Mouse (Mus musculus) ZHBTc4 (cell line): ENCODE measurements around the gene Eppin.
A peak's percentile ranks its signal among the peaks of the same experiment; 100 is the strongest.

ENCODE experiments used
- DNase-seq: peaks from one replicate; pipeline ENCODE4 v3.0.0-alpha.2; 2011; ENCODE audit warnings: low read depth, low spot score

The Eppin gene

GRCm38 (mm10) chr2:164560106-164560505 is 33.3 kb downstream of the Eppin start:
- no peak for DNase-seq

GRCm38 (mm10) chr2:164558991-164559645 is 34.3 kb downstream of the Eppin start:
- DNase-seq, result peak; percentile 69

- no peak for DNase-seq
Observed at GRCm38 (mm10) chr2:164558426-164558825, 35.0 kb downstream of the Eppin start.

- no peak for DNase-seq
Observed at GRCm38 (mm10) chr2:164551502-164551901, 41.9 kb downstream of the Eppin start.

GRCm38 (mm10) chr2:164550895-164551269 is 42.5 kb downstream of the Eppin start:
- DNase-seq, result no peak

- peak; percentile 40 for DNase-seq
Observed at GRCm38 (mm10) chr2:164549963-164550894, 43.2 kb downstream of the Eppin start.

- DNase-seq, result no peak
Observed at GRCm38 (mm10) chr2:164549338-164549737, 44.1 kb downstream of the Eppin start.

- DNase-seq, result no peak
Observed at GRCm38 (mm10) chr2:164544454-164545097, 48.8 kb downstream of the Eppin start.

GRCm38 (mm10) chr2:164543745-164544144 is 49.6 kb downstream of the Eppin start:
- DNase-seq, result no peak

GRCm38 (mm10) chr2:164542598-164542997 is 50.8 kb downstream of the Eppin start:
- DNase-seq, result no peak

GRCm38 (mm10) chr2:164542132-164542531 is 51.3 kb downstream of the Eppin start:
- no peak for DNase-seq

GRCm38 (mm10) chr2:164540652-164541427 is 52.6 kb downstream of the Eppin start:
- DNase-seq, result peak; percentile 15
